Mouse (Mus musculus) colon, adult 2 months (tissue): ENCODE results near the gene Rhog. TPM values are rescaled to one million over a fixed set of nuclear protein-coding genes. Genes with fewer than 3 reads are reported as not detected.

ENCODE experiments used
- polyA plus RNA-seq: library from polyadenylated mRNA; depleted of rRNA; stranded (reverse); fragments of >200 nt; gene quantifications from 2 replicates; pipeline ENCODE4 v1.2.3, GENCODE M21; 2012; rRNA removed

The Rhog gene
- 70.9 and 80.7 TPM in 2 replicates for polyA plus RNA-seq

DNA sequence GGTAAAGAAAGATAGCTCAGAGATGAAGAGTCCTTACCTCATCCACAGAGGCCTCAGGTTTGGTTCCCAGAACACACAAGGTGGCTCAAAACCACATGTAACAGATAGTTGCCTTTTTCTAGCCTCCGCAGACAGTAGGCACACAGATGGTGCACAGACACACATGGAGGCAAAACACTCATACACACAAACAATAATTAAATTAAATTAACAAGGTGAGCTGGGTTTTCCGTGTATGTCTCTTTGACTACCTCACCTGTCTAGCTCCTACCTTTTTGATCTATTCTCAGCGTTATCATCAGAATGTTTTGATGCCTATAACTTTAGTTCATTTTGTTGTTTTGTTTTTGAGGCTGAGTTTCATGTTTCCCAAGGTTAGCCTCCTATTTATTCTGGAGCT is at the start of gene Rhog:
TSS of gene Rhog (minus strand) at position 101 of the 400 bp plus-strand sequence.

DNA sequence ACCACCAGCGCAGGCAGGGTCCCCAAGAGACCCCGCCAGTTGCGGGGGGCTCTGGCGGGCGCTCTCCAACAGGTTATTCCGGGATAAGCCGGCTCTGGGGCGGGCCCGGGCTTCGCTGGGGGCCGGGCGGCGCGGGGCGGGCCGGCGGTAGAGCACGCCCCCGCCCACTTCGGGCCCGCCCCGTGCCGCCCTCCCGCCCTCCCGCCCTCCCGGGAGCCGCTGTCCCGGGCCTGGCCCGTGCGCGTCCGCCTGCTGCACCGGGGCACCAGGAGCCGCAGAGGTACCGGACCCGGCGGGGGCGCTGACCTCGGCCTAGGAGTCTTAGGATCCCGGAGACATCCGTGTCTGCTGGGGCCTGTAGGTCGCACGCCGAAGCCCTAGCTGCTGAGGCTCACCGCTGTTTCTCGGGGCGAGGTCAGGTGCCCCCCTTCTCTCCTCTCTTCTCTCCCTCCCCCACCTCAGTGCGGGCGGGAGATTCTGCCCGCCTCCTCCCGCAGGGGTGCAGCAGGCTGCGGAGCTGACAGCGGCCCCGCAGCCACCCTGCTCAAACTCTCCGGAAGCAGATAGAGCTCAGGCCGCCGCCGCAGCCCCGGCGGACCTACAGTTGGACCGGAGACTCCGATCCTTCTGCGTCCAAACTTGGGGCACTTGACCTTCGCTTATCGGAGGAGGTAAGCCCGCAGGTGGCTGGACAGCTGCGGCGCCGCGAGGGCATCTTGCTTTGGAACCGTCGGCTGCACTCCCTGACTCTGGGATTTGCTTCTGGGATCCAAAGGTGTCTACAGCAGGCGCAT is 11.9 kb upstream of the Rhog start, which contains the start of gene Stim1:
TSS of gene Stim1 (plus strand) at position 206 of the 794 bp plus-strand sequence.

DNA sequence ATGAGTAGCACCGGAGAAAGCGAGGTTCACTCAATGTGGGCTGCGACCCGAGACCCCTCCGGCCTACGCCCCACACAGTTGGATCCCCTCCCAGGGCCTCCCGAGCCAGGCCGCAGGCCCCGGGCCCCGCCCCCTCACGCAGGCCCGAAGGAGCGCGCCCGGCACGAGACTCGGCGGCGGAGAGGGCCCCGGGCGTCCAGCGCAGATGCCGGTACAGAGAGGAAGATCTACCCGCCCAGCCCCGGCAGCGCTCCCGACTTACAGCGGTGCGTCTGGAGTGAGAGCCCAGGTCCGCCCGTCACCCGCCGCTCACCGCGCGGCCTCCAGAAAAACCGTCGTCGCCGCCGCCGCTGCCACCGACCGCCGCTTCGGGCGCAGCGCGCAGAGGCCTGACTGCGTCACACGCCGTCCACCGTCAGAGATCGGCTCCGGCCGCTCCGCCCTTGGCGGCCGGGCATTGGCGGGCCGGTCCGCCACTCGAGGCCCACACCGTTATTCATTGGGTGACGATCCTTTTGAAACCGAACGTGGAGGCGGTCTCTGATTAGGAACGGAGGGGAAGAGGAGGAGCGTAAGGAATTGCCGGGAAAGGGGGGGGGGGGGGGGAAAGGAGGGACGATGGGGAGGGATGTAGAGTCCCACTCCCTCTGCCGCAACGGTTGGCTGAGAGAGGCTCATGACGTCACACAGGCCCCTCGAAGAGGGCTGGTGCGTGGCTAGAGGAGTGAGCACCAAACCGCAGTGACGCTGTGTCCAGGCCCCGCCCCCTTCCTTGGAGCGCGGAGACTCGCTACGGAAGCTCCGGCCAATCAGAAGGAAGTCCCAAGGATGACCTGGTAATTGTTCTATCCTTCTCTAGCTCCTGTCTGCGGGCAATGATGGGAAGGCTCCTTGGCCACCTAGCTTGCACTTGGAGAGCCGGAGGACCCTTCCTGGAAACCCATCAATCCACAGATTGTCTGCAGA is 45.8 kb downstream of the Rhog start, which contains the start of the genes Nup98 and Pgap2:
TSS of gene Nup98 (minus strand) at position 421 of the 966 bp plus-strand sequence.
TSS of gene Pgap2 (plus strand) at position 453 of the 966 bp plus-strand sequence.

Other genes with a start within 250 kb of the Rhog start
- gene Il18bp, start 237.4 kb downstream of the Rhog start, polyA plus RNA-seq = 5.1 and 6.9 TPM in 2 replicates
- 21.0 and 30.4 TPM in 2 replicates for gene Rnf121, start 190.6 kb downstream of the Rhog start, polyA plus RNA-seq
- gene Xndc1, start 190.5 kb downstream of the Rhog start, polyA plus RNA-seq = 12.3 and 12.9 TPM in 2 replicates
- 2.1 and 3.2 TPM in 2 replicates for gene Xntrpc, start 190.3 kb downstream of the Rhog start, polyA plus RNA-seq
- gene Trpc2, start 172.9 kb downstream of the Rhog start, polyA plus RNA-seq = not detected in 2 replicates
- gene Art1, start 154.3 kb downstream of the Rhog start, polyA plus RNA-seq = 0.07 TPM in 1 of 2 replicates, not detected in the other
- gene Art5, start 146.6 kb downstream of the Rhog start, polyA plus RNA-seq = 0.47 and 0.51 TPM in 2 replicates
- gene Chrna10, start 139.2 kb downstream of the Rhog start, polyA plus RNA-seq = 0.67 and 0.78 TPM in 2 replicates
- 10.7 and 11.5 TPM in 2 replicates for gene Nup98, start 45.9 kb downstream of the Rhog start, polyA plus RNA-seq
- 172 and 209 TPM in 2 replicates for gene Pgap2, start 45.8 kb downstream of the Rhog start, polyA plus RNA-seq
- 114 and 124 TPM in 2 replicates for gene Stim1, start 11.8 kb upstream of the Rhog start, polyA plus RNA-seq
- 6.2 and 7.1 TPM in 2 replicates for gene Rrm1, start 185.6 kb upstream of the Rhog start, polyA plus RNA-seq
- not detected in 2 replicates for gene Olfr543, start 225.6 kb upstream of the Rhog start, polyA plus RNA-seq
- gene Olfr544, start 232.3 kb upstream of the Rhog start, polyA plus RNA-seq = not detected in 2 replicates
- not detected in 2 replicates for gene Olfr545, start 243.5 kb upstream of the Rhog start, polyA plus RNA-seq